Mouse (Mus musculus) liver, embryonic 16.5 days (tissue): ENCODE data around the gene Cpsf3. TPM values are rescaled to one million over a fixed set of nuclear protein-coding genes. Genes with fewer than 3 reads are reported as not detected.

Source experiments
- ATAC-seq: fragments of 200-750 bp; cut with Nextera tagmentation; 2 replicates; pipeline ENCODE4 v1.8.0; 2017; ENCODE audit warnings: low read depth, mild to moderate bottlenecking, moderate number of reproducible peaks, moderate library complexity
- H3K27ac ChIP-seq: fragments of 300-500 bp; sonication (generic); 2 replicates; pipeline ENCODE4 v1.5.1; 2014; ENCODE audit warnings: mild to moderate bottlenecking, low read length
- H3K27me3 ChIP-seq: fragments of 300-500 bp; sonication (generic); 2 replicates; pipeline ENCODE4 v1.6.1; 2014; ENCODE audit warnings: low read depth, low read length, mixed read lengths; ENCODE audit not compliant: control insufficient read depth, insufficient read depth
- H3K36me3 ChIP-seq: fragments of 300-500 bp; sonication (generic); 2 replicates; pipeline ENCODE4 v1.6.1; 2014; ENCODE audit warnings: mild to moderate bottlenecking; ENCODE audit not compliant: control insufficient read depth, insufficient read depth
- H3K4me1 ChIP-seq: fragments of 300-500 bp; sonication (generic); 2 replicates; pipeline ENCODE4 v1.6.1; 2014; ENCODE audit warnings: low read depth, low read length, mixed read lengths; ENCODE audit not compliant: control insufficient read depth
- H3K4me2 ChIP-seq: fragments of 300-500 bp; sonication (generic); 2 replicates; pipeline ENCODE4 v1.6.1; 2014; ENCODE audit warnings: low read depth, low read length, mixed read lengths
- H3K4me3 ChIP-seq: fragments of 300-500 bp; sonication (generic); 2 replicates; pipeline ENCODE4 v1.5.1; 2014; ENCODE audit warnings: low read depth, mild to moderate bottlenecking, low read length
- H3K9ac ChIP-seq: fragments of 300-500 bp; sonication (generic); 2 replicates; pipeline ENCODE4 v1.6.1; 2014; ENCODE audit warnings: low read depth, low read length
- H3K9me3 ChIP-seq: fragments of 300-500 bp; sonication (generic); replicated peaks from 2 replicates; pipeline ENCODE4 v1.6.1; 2016; ENCODE audit warnings: low read length; ENCODE audit not compliant: control insufficient read depth
- WGBS: fragments of 180-500 bp; shearing (Covaris S2); extraction: QIAGEN DNeasy Blood & Tissue Kit; methylation state at CpG from one replicate; pipeline ENCODE4 v1.1.7; 2014; ENCODE audit not compliant: insufficient replicate concordance; 5-methylcytosine and 5-hydroxymethylcytosine counted together
- polyA plus RNA-seq: library from polyadenylated mRNA; unstranded; fragments of >200 nt; fragmentation: Nextera tagmentation; extraction: Ambion mirVana; gene quantifications from 2 replicates; pipeline ENCODE4 v1.2.1, GENCODE M21; 2015

Cpsf3 gene
- polyA plus RNA-seq, 1 experiment from 2014 or later: 39.6 TPM

- peaks cover 20% of the 10 kb centered on the region for H3K36me3 ChIP-seq
- no peaks in the 10 kb centered on the region for H3K9me3 ChIP-seq
- H3K27ac ChIP-seq: no peak overlapping the region
- H3K9ac ChIP-seq: no peak overlapping the region
- H3K4me1 ChIP-seq: peaks cover 6% of the 10 kb centered on the region
- no peak overlapping the region for H3K4me3 ChIP-seq
- H3K27me3 ChIP-seq: no peaks in the 10 kb centered on the region
- no peak for ATAC-seq
- 68% methylated on average over 4 of the region's 4 CpGs for WGBS
- no peak overlapping the region for H3K4me2 ChIP-seq
Observed at GRCm38 (mm10) chr12:21305741-21306140, 20.6 kb downstream of the Cpsf3 start.

- WGBS: 75% methylated on average over 4 of the region's 4 CpGs
Observed at GRCm38 (mm10) chr12:21306721-21307120, 21.5 kb downstream of the Cpsf3 start.

GRCm38 (mm10) chr12:21312201-21312600, 27.0 kb downstream of the Cpsf3 start:
- H3K27me3 ChIP-seq: no peaks in the 10 kb centered on the region
- H3K36me3 ChIP-seq: peaks cover 22% of the 10 kb centered on the region
- H3K4me3 ChIP-seq: no peak overlapping the region
- WGBS: 68% methylated on average over 5 of the region's 5 CpGs
- H3K4me1 ChIP-seq: peaks cover 9% of the 10 kb centered on the region
- no peaks in the 10 kb centered on the region for H3K9me3 ChIP-seq
- no peak overlapping the region for H3K27ac ChIP-seq
- no peak for ATAC-seq
- no peak overlapping the region for H3K4me2 ChIP-seq
- no peak overlapping the region for H3K9ac ChIP-seq

More at GRCm38 (mm10) chr12:21306721-21307120, 21.5 kb downstream of the Cpsf3 start:
- Histone ChIP-seq H3K27ac (no peak overlapping the region), H3K4me1 (peaks cover under 1% of the 10 kb centered on the region), H3K9me3 (no peaks in the 10 kb centered on the region), H3K4me2 (no peak overlapping the region), H3K9ac (no peak overlapping the region), H3K4me3 (no peak overlapping the region), H3K36me3 (peaks cover 20% of the 10 kb centered on the region), H3K27me3 (no peaks in the 10 kb centered on the region)
- no peak for ATAC-seq

- Histone ChIP-seq H3K36me3 (peaks cover 7% of the 10 kb centered on the region), H3K9ac (peak within 1 kb of the TSS; percentile 82), H3K27me3 (no peaks in the 10 kb centered on the region), H3K27ac (peak within 1 kb of the TSS; percentile 77), H3K9me3 (no peaks in the 10 kb centered on the region), H3K4me1 (peaks cover 18% of the 10 kb centered on the region), H3K4me3 (peak within 1 kb of the TSS; percentile 83), H3K4me2 (peak within 1 kb of the TSS; percentile 94)
- 2% methylated on average over 59 of the region's 59 CpGs for WGBS
- ATAC-seq: peak; percentile 95
Observed at GRCm38 (mm10) chr12:21315923-21316868, 31.0 kb downstream of the Cpsf3 start, which contains the start of gene Iah1. TSS of gene Iah1 (plus strand) at chr12:21316389.

GRCm38 (mm10) chr12:21316869-21317265, 31.7 kb downstream of the Cpsf3 start:
- Histone ChIP-seq H3K4me2 (peak overlapping the region; percentile 94), H3K27ac (peak overlapping the region; percentile 77), H3K4me1 (peaks cover 18% of the 10 kb centered on the region), H3K27me3 (no peaks in the 10 kb centered on the region), H3K4me3 (peak overlapping the region; percentile 83), H3K9me3 (no peaks in the 10 kb centered on the region), H3K36me3 (peaks cover 7% of the 10 kb centered on the region), H3K9ac (peak overlapping the region; percentile 82)
- WGBS: 27% methylated on average over 7 of the region's 7 CpGs
- peak; percentile 28 for ATAC-seq

GRCm38 (mm10) chr12:21318143-21318895, 33.1 kb downstream of the Cpsf3 start:
- Histone ChIP-seq H3K9ac (no peak overlapping the region), H3K4me3 (no peak overlapping the region), H3K4me1 (peaks cover 18% of the 10 kb centered on the region), H3K9me3 (no peaks in the 10 kb centered on the region), H3K27ac (no peak overlapping the region), H3K36me3 (peaks cover 6% of the 10 kb centered on the region; the same call in 1 of the 2 replicates), H3K27me3 (no peaks in the 10 kb centered on the region), H3K4me2 (no peak overlapping the region)
- ATAC-seq: no peak
- WGBS: 65% methylated on average over 12 of the region's 12 CpGs

GRCm38 (mm10) chr12:21320317-21320716, 35.1 kb downstream of the Cpsf3 start:
- Histone ChIP-seq H3K9me3 (no peaks in the 10 kb centered on the region), H3K27me3 (no peaks in the 10 kb centered on the region), H3K36me3 (peaks cover 3% of the 10 kb centered on the region), H3K4me3 (no peak overlapping the region), H3K9ac (no peak overlapping the region), H3K4me2 (no peak overlapping the region), H3K27ac (0 out of 2 replicates have a peak overlapping the region, but pooled peaks have one; percentile 15), H3K4me1 (peaks cover 18% of the 10 kb centered on the region)
- no peak for ATAC-seq
- 72% methylated on average over 4 of the region's 4 CpGs for WGBS

- peaks cover 14% of the 10 kb centered on the region for H3K4me1 ChIP-seq
- H3K27ac ChIP-seq: no peak overlapping the region
- H3K9ac ChIP-seq: no peak overlapping the region
- WGBS: 68% methylated on average over 9 of the region's 9 CpGs
- no peak overlapping the region for H3K4me3 ChIP-seq
- no peak for ATAC-seq
- no peaks in the 10 kb centered on the region for H3K27me3 ChIP-seq
- H3K36me3 ChIP-seq: peaks cover 9% of the 10 kb centered on the region
- H3K9me3 ChIP-seq: no peaks in the 10 kb centered on the region
- H3K4me2 ChIP-seq: no peak overlapping the region
Observed at GRCm38 (mm10) chr12:21321170-21321569, 36.0 kb downstream of the Cpsf3 start.
